Mouse (Mus musculus) induced T-regulatory cell, adult 2 months (primary cell): ENCODE measurements around the gene Srrt.
"Not testable (repeated sequence)": the region's sequence is repeated elsewhere in the genome, so short reads cannot be mapped to it uniquely, and the experiment has no call there.

ENCODE experiments used
- DNase-seq: peaks from one replicate; pipeline ENCODE4 v3.0.0-alpha.2; 2012; ENCODE audit warnings: low read depth

Gene Srrt

DNA sequence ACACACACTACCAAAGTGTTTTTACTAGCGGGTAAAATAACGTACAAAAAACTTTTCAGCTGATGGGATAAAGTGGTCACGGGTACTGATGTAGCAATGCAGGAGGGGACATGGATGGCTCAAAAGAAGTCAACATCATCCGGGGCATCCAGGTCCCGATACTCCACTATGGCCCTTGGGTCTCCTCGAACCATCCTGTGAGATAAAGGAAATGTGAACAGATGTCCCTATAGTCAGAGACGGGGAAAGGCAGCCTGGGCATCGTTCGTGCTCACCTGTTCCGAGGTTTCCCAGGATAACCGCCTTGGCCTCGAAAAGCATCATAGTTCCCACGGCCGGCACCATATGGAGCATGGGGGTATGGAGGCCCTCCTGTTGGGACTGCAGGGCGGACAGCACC is 11.8 kb downstream of the Srrt start:
- DNase-seq = no peak

DNA sequence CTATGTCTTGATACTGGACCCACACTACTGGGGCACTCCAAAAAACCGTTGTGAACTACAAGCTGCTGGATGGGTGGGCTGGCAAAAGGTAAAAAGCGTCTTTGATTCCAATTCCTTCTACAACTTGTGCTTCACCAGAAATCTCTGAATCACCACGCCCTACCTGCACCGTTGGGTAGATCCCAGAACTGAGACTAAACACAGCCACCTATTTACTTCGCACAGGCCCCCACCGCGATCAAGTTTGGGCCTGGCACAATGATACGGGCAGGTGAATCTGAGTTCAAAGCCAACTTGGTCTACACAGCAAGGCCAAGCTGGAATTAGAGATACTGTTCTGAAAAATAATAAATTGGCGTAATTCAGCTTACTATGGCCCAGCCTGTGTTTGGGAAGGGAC is 12.2 kb downstream of the Srrt start:
- no peak for DNase-seq

- no peak for DNase-seq
Observed at GRCm38 (mm10) chr5:137294744-137295093, 12.8 kb downstream of the Srrt start.

GRCm38 (mm10) chr5:137293839-137294743 is 13.4 kb downstream of the Srrt start, which contains the start of gene Ufsp1:
Gene Ufsp1, plus strand, starts transcription at chr5:137294629.
- DNase-seq = peak; percentile 96

GRCm38 (mm10) chr5:137293282-137293681 is 14.2 kb downstream of the Srrt start:
- peak; percentile 84 for DNase-seq

DNA sequence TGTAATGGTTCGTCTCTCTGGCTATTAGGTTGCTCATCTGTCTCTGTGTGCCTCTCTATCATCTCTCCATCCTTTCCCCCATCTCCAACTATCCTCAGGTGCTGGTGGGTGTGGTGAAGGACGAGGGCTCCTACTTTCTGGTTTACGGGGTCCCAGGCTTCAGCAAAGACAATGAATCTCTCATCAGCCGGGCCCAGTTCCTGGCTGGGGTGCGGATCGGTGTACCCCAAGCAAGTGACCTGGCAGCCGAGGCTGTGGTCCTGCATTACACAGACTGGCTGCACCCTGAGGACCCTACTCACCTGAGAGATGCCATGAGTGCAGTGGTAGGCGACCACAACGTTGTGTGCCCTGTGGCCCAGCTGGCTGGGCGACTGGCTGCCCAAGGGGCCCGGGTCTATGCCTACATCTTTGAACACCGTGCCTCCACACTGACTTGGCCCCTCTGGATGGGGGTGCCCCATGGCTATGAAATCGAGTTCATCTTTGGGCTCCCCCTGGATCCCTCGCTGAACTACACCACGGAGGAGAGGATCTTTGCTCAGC is 16.0 kb downstream of the Srrt start:
- DNase-seq = no peak

- peak; percentile 66 for DNase-seq
Observed at GRCm38 (mm10) chr5:137290677-137291076, 16.8 kb downstream of the Srrt start.

GRCm38 (mm10) chr5:137289591-137290365 is 17.7 kb downstream of the Srrt start:
- no peak for DNase-seq

- peak; percentile 52 for DNase-seq
Observed at GRCm38 (mm10) chr5:137288999-137289470, 18.4 kb downstream of the Srrt start.

DNA sequence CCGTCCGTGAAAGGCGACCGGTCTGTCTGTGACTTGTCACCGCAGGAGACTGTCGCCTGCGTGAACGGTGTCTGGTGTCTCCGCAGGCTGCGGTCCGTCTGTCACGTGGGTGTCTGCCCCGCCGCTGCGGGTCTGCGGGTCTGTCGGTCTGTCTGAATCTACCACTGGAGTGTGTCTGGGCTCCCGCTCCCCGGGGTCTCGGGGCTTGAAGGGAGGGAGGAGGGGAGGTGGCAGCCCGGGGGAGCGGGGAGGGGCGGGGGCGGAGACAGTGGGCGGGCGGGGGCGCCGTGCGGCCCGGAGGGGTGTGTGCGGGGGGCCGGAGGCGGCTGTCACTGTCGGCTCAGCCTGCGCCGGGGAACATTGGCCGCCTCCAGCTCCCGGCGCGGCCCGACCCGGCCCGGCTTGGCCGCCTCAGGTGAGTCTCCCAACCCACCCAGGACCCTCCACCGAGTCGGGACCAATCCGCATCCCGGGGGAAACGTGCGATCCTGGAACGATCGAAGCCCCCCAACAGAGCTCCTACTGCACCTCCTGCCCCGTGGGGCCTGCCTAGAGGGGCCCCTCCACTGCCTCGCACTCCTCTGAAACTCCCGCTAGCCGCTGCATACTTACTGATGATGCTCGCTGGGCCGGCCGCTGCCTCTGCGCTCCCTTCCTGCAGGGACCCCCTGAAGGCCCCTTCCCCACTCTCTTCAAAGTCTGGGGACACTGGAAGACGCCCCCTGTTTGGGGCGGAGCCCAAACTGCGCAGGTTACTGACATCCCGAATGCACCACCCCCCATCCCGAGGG is 19.3 kb downstream of the Srrt start:
- DNase-seq = no peak

- DNase-seq = peak; percentile 56
Observed at GRCm38 (mm10) chr5:137287032-137287952, 20.2 kb downstream of the Srrt start, which contains the start of gene Ache. Gene Ache, plus strand, starts transcription at chr5:137287519.

GRCm38 (mm10) chr5:137286655-137287031 is 20.8 kb downstream of the Srrt start:
- peak; percentile 86 for DNase-seq

DNA sequence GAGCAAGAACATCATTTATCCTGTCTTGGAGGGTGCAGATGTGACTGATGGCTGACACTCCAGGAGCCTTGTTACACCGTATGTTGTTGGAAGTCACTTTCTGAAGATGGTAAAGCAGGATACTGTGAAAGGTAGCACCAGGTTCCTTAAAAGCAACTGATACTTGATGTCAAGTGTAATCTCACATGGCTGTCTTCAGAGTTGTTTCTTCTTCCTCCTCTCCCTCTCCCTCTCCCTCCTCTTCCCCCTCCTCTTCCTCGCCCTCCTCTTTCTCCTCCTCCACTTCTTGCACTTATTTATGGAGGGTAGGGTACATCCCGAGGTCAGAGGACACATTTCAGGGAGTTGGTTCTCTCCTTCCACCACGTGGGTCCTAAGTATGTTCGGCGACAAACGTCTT is 21.5 kb downstream of the Srrt start:
- no peak for DNase-seq

GRCm38 (mm10) chr5:137285045-137285444 is 22.4 kb downstream of the Srrt start:
- DNase-seq = peak; percentile 91

DNA sequence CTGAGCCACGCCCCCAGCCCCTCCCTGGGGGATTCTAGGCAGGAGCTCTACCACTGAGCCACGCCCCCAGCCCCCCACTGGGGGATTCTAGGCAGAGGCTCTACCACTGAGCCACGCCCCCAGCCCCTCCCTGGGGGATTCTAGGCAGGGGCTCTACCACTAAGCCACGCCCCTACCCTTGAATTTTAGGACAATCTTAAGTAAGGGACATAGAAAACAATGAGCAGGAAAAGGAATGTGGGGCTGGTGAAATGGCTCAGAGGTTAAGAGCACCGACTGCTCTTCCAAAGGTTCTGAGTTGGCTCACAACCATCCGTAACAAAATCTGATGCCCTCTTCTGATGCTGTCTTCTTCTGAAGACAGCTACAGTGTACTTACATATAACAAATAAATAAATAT is 23.1 kb downstream of the Srrt start:
- DNase-seq = not testable (repeated sequence)

- DNase-seq = no peak
Observed at GRCm38 (mm10) chr5:137277360-137278342, 29.8 kb downstream of the Srrt start.

GRCm38 (mm10) chr5:137268131-137268910 is 39.2 kb downstream of the Srrt start:
- DNase-seq = peak; percentile 62

- DNase-seq = no peak
Observed at GRCm38 (mm10) chr5:137264787-137265186, 42.7 kb downstream of the Srrt start.
